Mouse (Mus musculus) neural tube, embryonic 10.5 days (tissue): ENCODE data around the gene Ajuba.
"Not testable (repeated sequence)": the region's sequence is repeated elsewhere in the genome, so short reads cannot be mapped to it uniquely, and the experiment has no call there.

ENCODE experiments used
- DNase-seq: peaks from one replicate; pipeline ENCODE4 v3.0.0-alpha.2; 2017; ENCODE audit warnings: low spot score; ENCODE audit errors: extremely low spot score

Gene Ajuba

GRCm38 (mm10) chr14:54577089-54577982 lies at the start of gene Ajuba:
TSS of gene Ajuba (minus strand) at chr14:54577558.
- DNase-seq, result peak; percentile 96

- no peak for DNase-seq
These were observed 47.6 kb upstream of the Ajuba start for GRCm38 (mm10) chr14:54624976-54625375.

GRCm38 (mm10) chr14:54623334-54623733 lies 46.0 kb upstream of the Ajuba start:
- no peak for DNase-seq

- no peak for DNase-seq
These were observed 43.8 kb upstream of the Ajuba start, which contains the start of gene Psmb11 for GRCm38 (mm10) chr14:54621133-54621532. TSS of gene Psmb11 (plus strand) at chr14:54621433.

GRCm38 (mm10) chr14:54617897-54618365 lies 40.6 kb upstream of the Ajuba start, which contains the start of gene Psmb5:
TSS of gene Psmb5 (minus strand) at chr14:54618022.
- DNase-seq, result peak; percentile 92

- DNase-seq, result peak; percentile 66
These were observed 40.0 kb upstream of the Ajuba start for GRCm38 (mm10) chr14:54617152-54617896.

- no peak for DNase-seq
These were observed 39.0 kb upstream of the Ajuba start for GRCm38 (mm10) chr14:54616226-54616825.

- DNase-seq, result not testable (repeated sequence)
These were observed 36.8 kb upstream of the Ajuba start for GRCm38 (mm10) chr14:54614130-54614529.

- no peak for DNase-seq
These were observed 33.3 kb upstream of the Ajuba start for GRCm38 (mm10) chr14:54610648-54611047.

GRCm38 (mm10) chr14:54609962-54610361 lies 32.6 kb upstream of the Ajuba start:
- DNase-seq, result no peak

- DNase-seq, result no peak
These were observed 31.9 kb upstream of the Ajuba start for GRCm38 (mm10) chr14:54609245-54609644.

- DNase-seq, result no peak
These were observed 29.9 kb upstream of the Ajuba start for GRCm38 (mm10) chr14:54607226-54607625.

- DNase-seq, result peak; percentile 78
These were observed 28.5 kb upstream of the Ajuba start, which contains the start of gene 4931414P19Rik for GRCm38 (mm10) chr14:54605752-54606321. TSS of gene 4931414P19Rik (minus strand) at chr14:54605993.

- no peak for DNase-seq
These were observed 26.3 kb upstream of the Ajuba start for GRCm38 (mm10) chr14:54603686-54604085.

GRCm38 (mm10) chr14:54603038-54603654 lies 25.8 kb upstream of the Ajuba start:
- peak; percentile 90 for DNase-seq

GRCm38 (mm10) chr14:54602613-54603012 lies 25.3 kb upstream of the Ajuba start:
- DNase-seq, result no peak

GRCm38 (mm10) chr14:54601601-54602000 lies 24.2 kb upstream of the Ajuba start:
- no peak for DNase-seq

- DNase-seq, result no peak
These were observed 19.7 kb upstream of the Ajuba start for GRCm38 (mm10) chr14:54597084-54597483.

- no peak for DNase-seq
These were observed 17.5 kb upstream of the Ajuba start for GRCm38 (mm10) chr14:54594631-54595414.

- DNase-seq, result no peak
These were observed 16.7 kb upstream of the Ajuba start for GRCm38 (mm10) chr14:54594055-54594454.
